Mouse (Mus musculus) adrenal gland, postnatal 4 days (tissue): ENCODE data around the gene Senp6. TPM values are rescaled to one million over a fixed set of nuclear protein-coding genes. Genes with fewer than 3 reads are reported as not detected.
A peak's percentile ranks its signal among the peaks of the same experiment; 100 is the strongest.
"Not testable (repeated sequence)": the region's sequence is repeated elsewhere in the genome, so short reads cannot be mapped to it uniquely, and the experiment has no call there.

Experiments
- DNase-seq, 2 experiments: peaks; one replicate each; pipeline ENCODE4 v3.0.0; 2021 to 2022; ENCODE audit warnings: low spot score in 2 of 2, mixed read lengths in 2 of 2
- total RNA-seq, 2 experiments: library from RNA; stranded (reverse); gene quantifications; 2 replicates each; pipeline ENCODE4 v1.2.3; 2021

Senp6 gene
- total RNA-seq, 2 experiments from 2014 or later, result 144 to 156 TPM

DNA sequence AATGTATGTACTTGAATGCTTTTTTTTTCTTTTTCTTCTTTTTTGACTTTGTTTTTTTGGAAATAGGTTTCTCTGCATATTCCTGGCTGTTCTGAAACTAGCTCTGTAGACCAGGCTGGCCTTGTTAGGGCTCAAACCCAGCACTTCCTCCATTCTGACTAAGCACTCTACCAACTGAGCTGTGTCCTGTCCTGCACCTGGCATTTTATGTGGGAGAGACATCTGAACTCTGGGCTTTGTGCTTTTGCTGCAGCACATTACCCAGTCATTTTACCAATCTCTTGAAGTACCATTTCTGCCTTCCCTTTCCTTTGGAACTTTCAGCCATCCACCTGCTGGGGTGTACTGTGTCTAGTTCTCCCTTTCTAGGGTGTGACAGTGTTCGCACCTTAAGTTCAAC, 7.4 kb downstream of the Senp6 start:
- DNase-seq, result no peak

DNA sequence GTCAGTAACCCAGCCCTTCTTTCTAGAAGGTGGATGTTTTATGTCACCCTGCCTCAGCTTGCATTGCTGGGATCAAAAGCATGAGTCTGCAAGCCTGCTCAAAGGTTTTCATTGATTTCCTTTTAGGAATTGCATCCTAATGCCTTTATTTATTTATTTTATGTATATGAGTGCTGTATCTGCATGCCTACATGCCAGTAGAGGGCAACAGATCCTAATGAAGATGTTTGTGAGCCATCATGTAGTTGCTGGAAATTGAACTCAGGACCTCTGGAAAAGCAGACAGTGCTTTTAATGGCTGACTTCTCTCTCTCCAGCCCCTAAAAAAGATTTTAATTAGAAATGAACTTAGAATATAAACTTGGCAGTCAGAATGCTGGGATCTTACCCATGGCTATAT, 8.2 kb downstream of the Senp6 start:
- no peak for DNase-seq

DNA sequence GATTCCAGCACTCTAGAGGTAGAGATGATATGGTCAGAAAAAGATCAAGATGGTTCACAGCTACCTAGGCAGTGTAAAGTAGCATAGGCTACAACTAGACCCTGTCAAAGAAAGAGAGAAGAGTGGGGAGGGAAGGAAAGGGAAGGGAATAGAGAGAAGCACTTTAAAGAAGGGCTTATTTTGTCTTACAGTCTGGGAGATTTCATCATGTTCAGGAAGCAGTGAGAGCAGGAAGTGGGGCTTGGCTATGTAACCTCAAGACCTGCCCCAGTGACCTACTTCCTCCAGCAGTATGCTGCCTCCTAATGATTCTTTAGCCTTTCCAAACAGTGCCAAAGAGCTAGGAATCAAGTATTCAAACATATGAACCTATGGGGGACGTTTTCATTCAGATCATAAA, 14.2 kb downstream of the Senp6 start:
- no peak for DNase-seq

DNA sequence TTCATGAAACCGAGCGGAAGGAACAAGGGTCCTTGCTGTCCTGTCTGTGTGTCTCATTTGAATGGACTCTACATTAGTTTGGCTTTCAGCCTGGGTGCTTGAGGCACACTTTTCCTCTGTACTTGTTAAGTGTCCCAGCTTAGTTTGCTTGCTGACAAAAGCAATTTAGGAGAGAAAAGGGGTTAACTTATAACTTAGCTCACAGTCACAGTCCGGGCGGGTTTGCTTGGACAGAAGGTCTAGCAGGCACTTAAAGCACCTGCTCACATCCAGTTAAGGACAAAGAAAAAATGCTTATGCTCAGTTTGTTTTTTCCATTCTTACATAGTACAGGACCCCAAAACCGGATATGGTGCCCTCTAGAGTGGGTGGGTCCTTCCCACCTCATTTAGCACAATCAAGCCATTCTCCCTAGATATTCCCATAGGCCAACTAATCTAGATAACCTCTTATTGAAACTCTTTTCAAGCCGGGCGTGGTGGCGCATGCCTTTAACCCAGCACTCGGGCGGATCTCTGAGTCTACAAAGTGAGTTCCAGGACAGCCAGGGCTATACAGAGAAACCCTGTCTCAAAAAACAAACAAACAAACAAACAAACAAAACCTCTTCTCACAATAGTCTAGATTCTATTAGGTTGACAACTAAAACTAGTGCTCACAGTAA, 17.9 kb downstream of the Senp6 start:
- DNase-seq, result no peak

DNA sequence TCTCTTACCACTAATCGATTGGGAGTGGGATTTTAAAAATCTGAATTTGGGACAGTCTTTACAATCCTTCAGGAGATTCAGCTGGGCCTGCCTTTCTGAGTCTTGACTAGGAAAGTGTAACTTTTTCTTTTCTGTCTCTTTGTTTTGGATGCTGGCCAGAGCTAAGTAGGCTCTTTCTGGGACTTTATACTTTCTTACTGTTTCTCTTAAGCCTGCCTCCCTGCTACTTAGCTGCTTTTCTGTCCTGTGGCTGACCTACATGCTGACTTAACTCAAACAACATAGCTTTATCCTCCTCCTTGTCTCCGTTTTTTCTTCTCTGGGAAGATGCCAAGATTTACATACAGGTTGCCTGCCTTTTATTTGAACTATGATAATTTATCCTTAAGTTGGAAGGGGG, 19.0 kb downstream of the Senp6 start:
- no peak for DNase-seq

DNA sequence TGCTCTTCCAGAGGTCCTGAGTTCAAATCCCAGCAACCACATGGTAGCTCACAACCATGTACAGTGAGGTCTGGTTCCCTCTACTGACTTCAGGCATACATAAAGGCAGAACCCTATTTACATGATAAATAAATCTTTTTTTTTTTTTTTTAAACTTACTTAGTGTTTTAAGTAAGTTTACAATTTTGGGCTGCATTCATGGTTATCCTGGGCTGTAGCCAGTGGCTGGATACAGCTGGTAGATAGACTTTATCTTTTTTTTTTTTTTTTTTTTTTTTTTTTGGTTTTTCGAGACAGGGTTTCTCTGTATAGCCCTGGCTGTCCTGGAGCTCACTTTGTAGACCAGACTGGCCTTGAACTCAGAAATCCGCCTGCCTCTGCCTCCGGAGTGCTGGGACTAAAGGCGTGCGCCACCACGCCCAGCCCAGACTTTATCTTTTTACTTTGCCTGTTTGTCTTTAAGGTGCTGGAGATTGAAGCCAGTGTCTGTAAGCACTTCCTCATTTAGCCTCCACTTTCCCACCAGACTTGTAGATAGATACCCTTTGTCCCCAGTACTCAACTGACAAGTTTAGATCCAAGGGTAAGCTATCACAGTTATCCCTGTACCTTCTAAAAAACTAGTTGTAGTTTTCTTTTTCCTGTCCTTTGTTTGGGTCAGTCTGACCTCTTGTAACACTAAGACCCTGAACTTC, 19.7 kb downstream of the Senp6 start:
- not testable (repeated sequence) for DNase-seq

DNA sequence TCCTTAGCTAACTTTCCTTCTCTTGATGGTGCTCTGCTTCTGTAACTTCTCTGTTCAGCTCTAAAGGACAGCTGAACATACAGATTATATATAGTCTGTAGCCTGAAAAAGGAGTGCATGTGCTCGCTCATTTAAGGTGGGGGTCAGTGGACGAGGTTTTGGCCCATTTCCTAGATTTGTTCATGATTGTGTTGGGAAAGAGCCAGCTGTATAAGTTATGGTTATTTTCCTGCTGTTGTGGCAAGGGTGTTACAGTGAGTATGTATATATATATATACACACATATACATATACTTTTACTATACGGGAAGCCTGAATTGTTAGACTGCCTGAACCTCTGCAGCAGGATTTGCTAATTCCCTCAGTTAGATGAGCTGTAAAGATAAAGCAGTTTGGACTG, 22.7 kb downstream of the Senp6 start:
- no peak for DNase-seq

DNA sequence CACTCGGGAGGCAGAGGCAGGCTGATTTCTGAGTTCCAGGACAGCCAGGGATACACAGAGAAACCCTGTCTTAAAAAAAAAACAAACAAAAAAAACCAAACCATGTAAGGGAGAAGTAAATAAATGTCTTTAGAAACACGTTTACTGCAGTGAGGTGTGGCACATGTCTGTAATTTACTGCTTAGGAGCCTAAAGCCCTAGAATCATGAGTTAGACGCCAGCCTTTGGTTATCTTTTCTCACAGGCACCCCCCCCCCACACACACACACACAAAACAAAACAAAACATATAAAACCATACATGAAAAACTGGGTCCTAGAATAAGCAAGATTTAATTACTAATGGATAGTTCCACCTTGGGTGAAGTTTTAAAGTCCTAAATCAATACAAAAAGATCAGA, 29.6 kb downstream of the Senp6 start:
- no peak for DNase-seq

DNA sequence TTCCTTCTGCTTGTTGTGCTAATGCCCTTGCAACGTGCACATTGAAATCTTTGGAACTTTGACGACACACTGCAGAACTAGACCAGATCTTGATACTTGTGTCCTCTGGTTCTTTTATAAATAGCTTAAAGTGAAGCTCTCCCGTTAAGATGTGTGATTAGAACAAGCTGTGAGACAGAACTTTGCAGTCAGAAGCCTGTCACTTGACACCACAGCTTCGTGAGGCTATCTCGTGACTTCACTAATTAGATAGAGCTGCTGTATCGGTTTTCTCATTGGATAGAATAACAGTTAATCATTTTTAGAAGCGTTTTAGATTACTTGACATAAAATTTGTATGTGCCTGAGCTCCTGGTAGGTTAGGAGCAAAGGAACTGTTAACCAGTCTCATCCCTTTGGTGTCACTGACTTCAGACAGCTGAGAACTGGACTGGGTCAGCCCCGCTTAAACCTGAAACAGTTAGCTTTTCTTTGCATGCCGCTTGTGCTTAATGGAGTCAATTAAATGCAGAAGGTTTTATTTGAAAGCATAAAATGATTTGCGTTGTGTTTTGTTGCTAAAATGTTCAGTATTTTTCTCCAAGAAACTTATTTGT, 79.4 kb downstream of the Senp6 start:
- no peak for DNase-seq

DNA sequence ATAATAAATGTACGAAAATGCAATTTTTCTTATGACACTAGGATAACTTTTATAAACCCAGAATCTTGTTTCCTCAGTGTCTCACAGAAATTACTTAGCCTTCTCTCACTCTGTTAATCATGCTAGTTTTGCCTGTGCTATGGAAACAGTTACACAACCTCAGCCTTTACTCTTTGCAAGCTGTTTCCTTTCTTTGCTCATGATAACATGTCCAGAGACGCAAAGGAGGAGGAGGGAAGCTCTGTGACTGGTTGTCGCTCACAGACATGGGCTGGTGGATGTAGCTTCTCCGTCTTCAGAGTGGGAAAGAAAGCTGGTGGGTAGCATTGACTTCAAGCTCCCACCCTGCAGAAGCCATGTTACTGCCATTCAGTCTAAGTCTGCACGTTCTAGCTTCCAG, 82.9 kb downstream of the Senp6 start:
- no peak for DNase-seq

DNA sequence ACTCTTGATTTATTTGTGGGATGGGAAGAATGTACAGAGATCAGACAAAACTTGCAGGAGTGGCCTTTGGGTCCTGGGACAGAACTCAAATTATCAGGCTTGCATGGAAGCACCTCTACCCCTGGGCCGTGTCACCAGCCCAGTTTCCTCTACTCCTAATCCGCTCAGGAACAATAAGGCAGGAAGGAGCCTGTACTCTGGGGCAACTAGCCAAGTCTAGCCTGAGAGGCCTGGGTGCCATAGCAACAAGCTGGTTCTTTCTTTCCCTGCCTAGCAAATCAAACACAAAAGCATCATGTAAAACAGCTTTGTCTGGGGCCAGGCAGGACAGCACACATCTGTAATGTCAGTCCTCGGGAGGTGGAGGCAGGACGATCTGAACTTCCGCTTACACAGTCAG, 88.6 kb downstream of the Senp6 start:
- no peak for DNase-seq

DNA sequence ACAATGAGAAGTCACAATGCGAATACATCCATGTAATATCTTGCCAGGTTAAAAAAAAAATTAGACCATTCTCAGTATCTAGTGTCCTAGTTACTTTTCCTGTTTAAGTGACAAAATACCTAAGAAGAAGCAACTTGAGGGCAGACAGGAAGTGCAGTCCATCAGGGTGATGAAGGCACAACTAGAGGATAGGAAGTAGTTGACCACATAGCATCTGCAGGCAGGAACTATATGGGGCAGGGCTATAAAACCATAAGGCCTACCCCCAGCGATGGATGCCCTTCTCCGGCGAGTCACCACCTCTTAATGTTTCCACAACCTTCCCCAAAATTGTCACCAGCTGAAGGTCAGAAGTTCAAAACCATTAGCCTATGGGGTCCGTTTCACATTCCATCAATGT, 90.1 kb downstream of the Senp6 start:
- no peak for DNase-seq

DNA sequence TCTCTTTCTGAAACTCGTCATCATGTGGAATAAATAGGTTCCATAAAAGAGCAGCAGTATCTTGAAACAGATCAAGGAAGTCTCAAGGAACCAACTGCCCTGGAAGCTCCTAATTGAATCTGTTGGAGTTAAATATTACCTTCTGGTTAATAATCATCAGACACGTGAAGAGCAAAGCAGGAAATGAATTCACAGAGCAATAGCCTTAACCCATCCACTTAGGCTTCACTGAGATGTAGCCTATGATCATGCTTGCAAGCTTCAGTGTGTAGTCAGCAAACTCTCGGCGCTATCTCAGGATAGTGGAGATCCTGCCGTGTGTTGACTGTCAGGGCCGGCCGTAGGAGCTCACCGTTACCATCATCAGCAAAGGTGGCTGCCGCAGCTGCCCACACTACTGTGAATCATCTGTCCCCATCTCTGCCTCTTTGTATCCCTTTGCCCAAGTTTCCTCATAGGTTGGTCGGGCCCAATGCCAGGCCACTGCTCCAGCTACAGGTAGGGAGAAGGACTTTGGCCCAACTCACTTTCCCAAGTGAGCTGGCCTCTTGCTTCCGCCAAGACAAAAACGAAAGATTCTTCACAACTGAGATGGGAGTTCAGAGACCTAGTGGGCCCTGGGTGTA, 91.2 kb downstream of the Senp6 start:
- no peak for DNase-seq

DNA sequence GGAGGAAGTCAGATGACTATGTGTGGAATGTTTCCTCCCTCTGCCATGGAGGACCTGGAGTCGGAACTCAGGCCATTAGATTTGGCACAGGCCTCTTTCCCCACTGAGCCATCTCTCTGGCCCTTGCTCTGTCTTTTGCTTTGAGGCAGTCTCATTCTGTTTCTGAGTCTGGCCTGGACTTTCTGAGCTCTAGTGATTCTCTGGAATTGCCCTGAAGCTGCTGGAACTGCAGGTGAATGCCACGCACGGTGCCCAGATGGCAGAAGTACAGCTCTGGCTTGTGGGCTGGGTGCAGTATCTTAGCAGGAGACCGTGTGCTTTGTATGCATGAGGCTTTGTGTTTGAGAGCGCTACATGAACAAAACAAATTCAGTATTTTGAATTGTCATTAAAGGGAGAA, 92.2 kb downstream of the Senp6 start:
- no peak for DNase-seq

DNA sequence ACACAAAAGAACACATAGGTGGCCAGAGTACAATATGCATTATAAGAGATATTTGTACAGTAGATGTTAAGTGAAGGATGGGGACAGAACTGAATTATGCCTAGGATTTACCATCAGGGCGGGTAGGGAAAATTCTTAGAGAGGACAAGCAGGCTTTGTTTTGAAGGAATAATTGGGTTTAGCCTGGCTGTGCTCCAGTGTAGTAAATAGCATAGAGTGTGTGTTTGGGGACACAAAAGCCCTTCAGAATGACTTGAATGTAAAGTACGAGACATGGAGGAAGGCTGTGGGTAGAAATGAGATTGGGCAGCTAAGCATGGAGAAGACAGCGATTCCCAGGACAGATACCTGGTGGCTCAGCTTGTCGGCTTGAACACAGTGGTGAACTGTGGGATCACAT, 94.7 kb downstream of the Senp6 start:
- DNase-seq, result no peak

DNA sequence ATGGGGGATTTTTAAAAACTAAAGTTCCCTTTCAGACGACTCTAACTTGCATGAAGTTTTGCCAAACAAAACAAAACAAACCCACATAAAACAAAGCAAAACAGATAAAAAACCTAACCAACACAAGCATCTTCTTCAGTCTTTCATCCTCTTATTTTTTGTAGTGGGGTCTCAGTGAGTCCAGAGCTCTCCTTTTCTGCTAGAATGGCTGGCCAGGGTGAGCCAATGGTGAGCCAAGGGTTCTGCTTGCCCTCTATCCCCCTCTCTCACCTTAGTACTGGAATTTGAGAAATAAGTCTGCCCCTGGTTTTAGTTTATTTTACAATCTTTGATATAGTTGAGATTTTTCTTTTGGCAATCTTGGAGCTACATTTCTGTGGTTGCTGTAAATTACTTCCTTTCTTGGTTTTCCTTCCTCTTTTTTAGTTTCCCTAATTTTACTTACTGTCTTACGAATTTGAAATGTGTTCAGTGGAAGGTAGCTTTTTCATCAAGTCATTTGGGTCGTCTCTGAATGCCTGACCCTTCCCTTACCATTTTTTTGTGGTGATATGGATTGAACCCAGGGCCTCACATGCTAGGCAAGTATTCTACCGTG, 96.5 kb downstream of the Senp6 start:
- DNase-seq, result no peak

DNA sequence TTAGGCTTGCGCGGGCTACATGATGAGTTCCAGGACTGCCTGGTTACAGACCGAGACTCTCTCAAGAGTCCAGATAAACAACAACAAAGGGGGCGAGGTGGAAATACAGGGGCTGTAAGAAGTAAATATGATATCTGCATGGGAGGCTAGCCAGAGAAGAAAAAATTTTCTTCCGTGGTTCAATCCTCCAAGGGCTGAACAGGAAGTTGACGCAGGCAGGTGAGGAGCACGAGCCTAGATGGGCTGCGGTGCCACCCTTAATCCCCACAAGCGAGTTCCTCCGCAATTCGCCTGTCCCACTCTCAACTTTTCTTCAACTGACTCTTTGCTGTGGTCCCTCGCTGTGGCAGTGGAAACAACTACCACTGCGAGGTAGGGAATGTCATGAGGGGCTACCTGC, 97.5 kb downstream of the Senp6 start:
- DNase-seq, result no peak

DNA sequence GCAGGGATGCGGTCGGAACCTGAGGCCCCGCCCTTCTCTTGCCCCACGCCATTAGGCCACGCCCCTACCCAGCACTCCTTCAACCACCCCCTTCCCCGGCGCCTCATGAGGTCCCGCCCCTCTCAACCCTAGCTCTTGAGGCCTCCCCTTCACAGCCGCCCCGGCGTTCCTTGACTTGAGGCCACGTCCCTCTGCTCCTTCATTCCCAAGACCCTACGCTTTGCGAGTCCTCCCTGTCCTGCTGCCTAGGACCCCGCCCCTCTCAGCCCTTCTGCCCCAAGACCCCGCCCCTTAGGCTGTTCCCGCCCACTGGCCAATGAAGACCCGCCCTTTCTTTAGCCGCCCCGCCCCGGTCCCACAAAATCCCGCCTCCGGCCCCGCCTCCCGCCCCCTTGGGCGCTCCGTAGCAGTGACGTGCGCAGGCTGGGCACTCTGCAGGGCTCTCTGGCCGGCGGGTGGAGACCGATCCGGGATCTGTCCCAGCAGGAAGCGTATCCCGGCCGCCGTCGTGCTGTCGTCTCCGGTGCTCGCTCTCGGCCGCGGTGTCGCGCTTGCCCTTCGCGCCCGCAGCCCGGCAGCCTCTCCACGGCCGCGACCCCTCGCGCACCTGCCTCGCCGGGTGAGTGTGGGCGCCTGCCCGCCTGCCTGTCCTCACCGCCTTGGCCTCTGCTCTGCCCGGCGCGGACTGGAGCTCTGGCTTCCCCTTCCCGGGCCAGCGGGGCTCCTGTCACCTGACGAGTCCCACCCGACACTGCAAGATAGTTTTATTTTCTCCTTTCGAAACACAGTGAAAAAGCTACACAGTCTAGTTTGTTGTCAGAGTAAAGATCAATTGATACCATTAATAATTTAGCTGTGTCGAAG, 98.1 kb downstream of the Senp6 start, which contains the start of gene Myo6:
Gene Myo6, plus strand, starts transcription at position 421 of the 864 bp plus-strand sequence.
- peak; percentile 93 to 96 for DNase-seq

DNA sequence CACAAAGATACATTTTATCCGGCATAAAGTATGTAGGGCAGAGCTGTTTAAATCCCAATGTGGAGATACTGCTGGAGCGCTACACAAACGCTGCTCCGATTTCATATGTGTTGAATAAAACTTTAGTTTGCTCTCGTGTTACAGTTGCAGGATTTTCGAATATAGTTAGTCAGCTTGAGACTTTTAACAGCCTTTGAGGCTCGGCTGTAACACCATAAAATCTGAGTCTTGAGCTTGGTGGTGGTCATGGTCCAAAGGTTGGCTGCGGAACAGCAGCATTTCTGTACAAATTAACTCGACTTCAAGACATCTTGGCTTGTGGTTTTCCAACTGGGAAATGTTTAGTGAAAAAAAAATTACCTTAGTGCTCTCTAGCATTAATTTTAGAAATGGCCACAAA, 99.0 kb downstream of the Senp6 start:
- DNase-seq, result no peak

DNA sequence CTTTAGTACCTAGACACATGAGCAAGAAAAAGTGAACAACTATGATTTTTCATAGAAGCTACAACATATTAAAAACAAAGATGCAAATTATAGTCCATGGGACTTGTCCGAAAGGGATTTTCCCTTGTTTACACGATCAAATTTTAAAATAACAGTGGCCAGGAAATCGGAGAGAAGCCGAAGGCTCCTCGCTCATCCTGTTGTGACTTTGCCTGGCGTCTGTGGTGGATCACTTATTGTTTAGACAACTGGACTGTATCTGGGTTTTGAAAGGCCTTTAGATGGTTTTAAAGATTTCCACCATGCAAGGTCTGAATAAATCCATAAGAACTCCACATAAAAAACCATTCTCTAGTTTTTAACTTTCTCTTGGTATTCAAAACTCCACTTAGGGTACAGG, 99.7 kb downstream of the Senp6 start:
- DNase-seq, result no peak

DNA sequence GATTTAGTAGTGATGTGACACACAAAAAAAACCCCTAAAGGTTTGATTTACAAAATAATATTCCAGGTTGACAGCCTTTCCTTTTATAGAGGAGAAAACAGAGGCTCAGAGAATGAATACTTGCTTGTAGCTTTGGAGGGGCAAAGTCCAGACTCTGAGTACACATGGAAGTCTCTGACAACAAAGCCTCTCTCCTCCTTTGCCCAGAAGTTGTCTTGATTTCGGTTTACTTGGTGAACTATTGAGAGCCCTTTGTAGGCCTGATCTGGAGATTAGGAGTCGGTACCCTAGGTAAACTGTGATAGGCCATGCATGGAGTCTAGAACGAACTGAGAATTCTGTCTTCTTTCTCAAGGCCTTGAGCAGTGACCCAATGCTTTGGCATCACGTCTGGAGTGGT, 100.4 kb downstream of the Senp6 start:
- no peak for DNase-seq
